ENCODE assay signal across 9 mouse cellular contexts in genomic region chr17:72604610-72604980, GRCm38 (mm10). TPM values are rescaled to one million over a fixed set of nuclear protein-coding genes. Genes with fewer than 3 reads are reported as not detected.
DNase-seq lines count a peak whose midpoint lies in the region; ATAC-seq and TF ChIP-seq lines count a peak whose summit lies in the region.
"Had no signal": no experiment of that assay in that cellular context is flagged by ENCODE, and none has a peak within 500 bp of the region (broad histone marks: within the 10 kb centered on the region; RNA-seq: fewer than 3 reads in every experiment).

Gene Alk, minus strand, starts transcription at chr17:72604627.

- H3K27me3 ChIP-seq in forebrain, postnatal 0 days (ENCODE audit: insufficient read depth, low read length) = 0 out of 2 replicates have a peak, but pooled peaks cover 3% of the 10 kb centered on the region
- peaks cover 25% of the 10 kb centered on the region for H3K27me3 ChIP-seq in liver, embryonic 16.5 days (ENCODE audit: control insufficient read depth, insufficient read depth, low read depth, low read length)
- H3K27me3 ChIP-seq in neural tube, embryonic 14.5 days (ENCODE audit: control insufficient read depth, insufficient read depth, low read length) = peaks cover 4% of the 10 kb centered on the region
- H3K27me3 ChIP-seq in testis, adult 2 months (ENCODE audit: control insufficient read depth, insufficient read depth, low read length) = no peaks in the 10 kb centered on the region

- ATAC-seq in forebrain, postnatal 0 days = peak; percentile 96
- ATAC-seq in liver, embryonic 16.5 days (ENCODE audit: low read depth) = peak; percentile 70
- peak; percentile 96 for ATAC-seq in neural tube, embryonic 14.5 days (ENCODE audit: low read depth)

- no peak for TF ChIP-seq CTCF in forebrain, postnatal 0 days (IDR thresholded peaks at IDR 0.05; ENCODE audit: low read depth)
- no peak for TF ChIP-seq CTCF in testis, adult 2 months (IDR thresholded peaks at IDR 0.05; ENCODE audit: control insufficient read depth, insufficient read depth, insufficient replicate concordance, low read depth, low read length)

- peak within 1 kb of the TSS; percentile 56 for H3K4me3 ChIP-seq in forebrain, postnatal 0 days (ENCODE audit: low read depth, low read length)
- H3K4me3 ChIP-seq in liver, embryonic 16.5 days (ENCODE audit: low read depth, low read length) = peak within 1 kb of the TSS; percentile 26
- H3K4me3 ChIP-seq in neural tube, embryonic 14.5 days (ENCODE audit: low read depth, low read length) = peak within 1 kb of the TSS; percentile 56
- peak within 1 kb of the TSS; percentile 71 for H3K4me3 ChIP-seq in testis, adult 2 months (ENCODE audit: control insufficient read depth, low read depth, low read length)

- no peak within 1 kb of the TSS for H3K27ac ChIP-seq in forebrain, postnatal 0 days (ENCODE audit: low read depth, low read length)
- no peak within 1 kb of the TSS for H3K27ac ChIP-seq in liver, embryonic 16.5 days (ENCODE audit: low read length)
- H3K27ac ChIP-seq in neural tube, embryonic 14.5 days (ENCODE audit: low read depth, low read length) = peak within 1 kb of the TSS; percentile 10; the same call in 1 of the 2 replicates
- H3K27ac ChIP-seq in testis, adult 2 months (ENCODE audit: control insufficient read depth, insufficient read depth, low read depth, low read length) = no peak within 1 kb of the TSS

- H3K4me2 ChIP-seq in forebrain, postnatal 0 days (ENCODE audit: low read depth) = peak within 1 kb of the TSS; percentile 89
- H3K4me2 ChIP-seq in liver, embryonic 16.5 days (ENCODE audit: low read depth, low read length) = peak within 1 kb of the TSS; percentile 39
- peak within 1 kb of the TSS; percentile 93 for H3K4me2 ChIP-seq in neural tube, embryonic 14.5 days (ENCODE audit: low read depth, low read length)

- peaks cover 4% of the 10 kb centered on the region; the same call in 1 of the 2 replicates for H3K4me1 ChIP-seq in forebrain, postnatal 0 days (ENCODE audit: insufficient read depth)
- no peaks in the 10 kb centered on the region; the same call in 1 of the 2 replicates for H3K4me1 ChIP-seq in liver, embryonic 16.5 days (ENCODE audit: control insufficient read depth, low read depth, low read length)
- peaks cover 11% of the 10 kb centered on the region for H3K4me1 ChIP-seq in neural tube, embryonic 14.5 days (ENCODE audit: control insufficient read depth, insufficient read depth, low read length)
- peaks cover 15% of the 10 kb centered on the region for H3K4me1 ChIP-seq in testis, adult 2 months (ENCODE audit: control insufficient read depth, insufficient read depth, low read length)

- TF ChIP-seq POLR2A in testis, adult 2 months (IDR thresholded peaks at IDR 0.05; ENCODE audit: control insufficient read depth, low read depth, low read length) = no peak

- peak within 1 kb of the TSS; percentile 42 for H3K9ac ChIP-seq in forebrain, postnatal 0 days
- H3K9ac ChIP-seq in liver, embryonic 16.5 days (ENCODE audit: low read depth, low read length) = no peak within 1 kb of the TSS
- peak within 1 kb of the TSS; percentile 55 for H3K9ac ChIP-seq in neural tube, embryonic 14.5 days (replicated peaks; ENCODE audit: low read depth, low read length)

- 1% methylated on average over 30 of the region's 32 CpGs for WGBS in forebrain, postnatal 0 days
- 1% methylated on average over 30 of the region's 32 CpGs for WGBS in liver, embryonic 16.5 days (ENCODE audit: insufficient replicate concordance)
- WGBS in neural tube, embryonic 14.5 days = under 1% methylated on average over 31 of the region's 32 CpGs

- H3K9me3 ChIP-seq in forebrain, postnatal 0 days (ENCODE audit: low read length) = no peaks in the 10 kb centered on the region
- no peaks in the 10 kb centered on the region for H3K9me3 ChIP-seq in liver, embryonic 16.5 days (replicated peaks; ENCODE audit: control insufficient read depth, low read length)
- H3K9me3 ChIP-seq in neural tube, embryonic 14.5 days (ENCODE audit: control insufficient read depth, low read length) = no peaks in the 10 kb centered on the region

- intact Hi-C loops in heart, postnatal 36 days (cut with DNase I) = loop anchor here (10.0 kb wide), 2 partner anchors 640 to 940 kb away; no protein-coding TSS in a partner anchor

- peak; percentile 48 for DNase-seq in CD4-positive helper T cell, adult 2 months (ENCODE audit: low read depth, low spot score)
- DNase-seq in cerebellum, adult 11-12 months = peak; percentile 55
- DNase-seq in forebrain, postnatal 0 days = peak; percentile 94
- peak; percentile 49 to 65 for DNase-seq in heart, postnatal 36 days
- peak; percentile 84 to 90 for DNase-seq in layer of hippocampus, adult 18-20 months (ENCODE audit: low spot score in 2 of 2)

- no peaks in the 10 kb centered on the region for H3K36me3 ChIP-seq in forebrain, postnatal 0 days (ENCODE audit: insufficient read depth)
- no peaks in the 10 kb centered on the region for H3K36me3 ChIP-seq in liver, embryonic 16.5 days (ENCODE audit: control insufficient read depth, insufficient read depth)
- no peaks in the 10 kb centered on the region for H3K36me3 ChIP-seq in neural tube, embryonic 14.5 days (ENCODE audit: control insufficient read depth, insufficient read depth, low read length)
- H3K36me3 ChIP-seq in testis, adult 2 months (ENCODE audit: control insufficient read depth, insufficient read depth, low read length) = no peaks in the 10 kb centered on the region

RNA-seq across cellular contexts. Expression of gene Alk, which starts in this region (rescaled TPM):
- total RNA-seq in forebrain, postnatal 0 days (2014; rRNA removed) = 5.5 and 8.8 TPM in 2 replicates
- 0.48 and 1.6 TPM in 2 replicates for polyA plus RNA-seq in forebrain, postnatal 0 days (2015; fragmentation: Nextera tagmentation; extraction: Ambion mirVana)
- not detected for total RNA-seq in heart, postnatal 36 days (2021)
- 1 to 10 TPM; 7.1 to 7.2 TPM for total RNA-seq in layer of hippocampus, adult 18-20 months (2021)
- polyA plus RNA-seq in liver, embryonic 16.5 days (2015; fragmentation: Nextera tagmentation; extraction: Ambion mirVana) = 0.07 TPM in 1 of 2 replicates, not detected in the other
- 4.8 and 5.2 TPM in 2 replicates for polyA plus RNA-seq in neural tube, embryonic 14.5 days (2014; fragmentation: Nextera tagmentation; extraction: Ambion mirVana)
- polyA plus RNA-seq in testis, adult 2 months (2012; rRNA removed) = 0.54 and 0.64 TPM in 2 replicates
- polyA plus RNA-seq: spleen, adult 2 months had no signal

Comparison
In these comparisons a context has a peak if more than half of its experiments do, and no peak if none do; other contexts are left out.
1. Peak in DNase-seq in heart, postnatal 36 days; RNA of the gene not detected or under 1 TPM.
2. Peak in ATAC-seq, H3K4me3 ChIP-seq and H3K4me2 ChIP-seq in liver, embryonic 16.5 days; RNA of the gene not detected or under 1 TPM.
3. H3K4me2 ChIP-seq: peak in every context shown above with its lines; median percentile 93 in neural tube, embryonic 14.5 days; 89 in forebrain, postnatal 0 days; 39 in liver, embryonic 16.5 days.